Mouse (Mus musculus) B cell, adult (primary cell): ENCODE measurements around the gene Traf3ip3. TPM values are rescaled to one million over a fixed set of nuclear protein-coding genes. Genes with fewer than 3 reads are reported as not detected.

ENCODE experiments used
- total RNA-seq: library from RNA; stranded (reverse); gene quantifications from 4 replicates; pipeline ENCODE4 v1.2.4, GENCODE M21; 2023; ENCODE audit not compliant: inconsistent age

The Traf3ip3 gene
- 363 to 386 TPM (median 379 TPM) in 4 replicates for total RNA-seq

GRCm38 (mm10) chr1:193201383-193201778 is at the start of gene Traf3ip3:
Traf3ip3 (minus strand) TSS chr1:193201703.

GRCm38 (mm10) chr1:193207503-193207902 is 6.0 kb upstream of the Traf3ip3 start, which contains the start of gene Lamb3:
Lamb3 (plus strand) TSS chr1:193207699.

GRCm38 (mm10) chr1:193167746-193168145 is 33.8 kb downstream of the Traf3ip3 start, which contains the start of gene A130010J15Rik:
A130010J15Rik (plus strand) TSS chr1:193168046.

DNA sequence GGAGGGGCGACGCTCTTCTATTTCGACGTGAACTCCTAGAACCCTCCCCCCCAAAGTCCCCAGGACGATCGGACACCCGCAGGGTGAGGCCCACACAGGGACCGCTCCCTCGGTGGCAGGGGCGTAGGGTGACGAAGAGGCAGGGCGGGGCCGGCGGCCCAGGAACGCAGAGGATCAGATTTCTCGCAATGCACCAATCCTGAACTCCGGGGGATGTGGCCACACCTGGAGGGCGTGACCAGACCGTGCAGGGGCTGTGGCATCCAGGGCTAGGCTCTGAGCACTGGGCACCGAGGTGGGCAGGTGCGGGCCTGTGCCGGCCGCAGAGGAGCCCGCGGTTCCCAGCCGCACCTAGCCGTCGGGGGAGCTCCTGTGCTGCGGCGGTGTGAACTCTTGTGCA is 48.6 kb downstream of the Traf3ip3 start, which contains the start of gene Irf6:
Gene Irf6 (plus strand): TSS at position 240 of the 400 bp plus-strand sequence.

GRCm38 (mm10) chr1:193129786-193130455 is 71.6 kb downstream of the Traf3ip3 start, which contains the start of gene Diexf:
Diexf (minus strand) TSS chr1:193130272.

Other genes starting within 250 kb of the Traf3ip3 start
- gene Syt14, start 165.9 kb downstream of the Traf3ip3 start, total RNA-seq, result not detected in 4 replicates
- gene Diexf, start 71.4 kb downstream of the Traf3ip3 start, total RNA-seq, result 42.2 to 56.6 TPM (median 49.5 TPM) in 4 replicates
- 0.13 to 0.30 TPM in 2 of 4 replicates, not detected in the others for gene Irf6, start 48.6 kb downstream of the Traf3ip3 start, total RNA-seq
- 3.0 to 4.3 TPM (median 3.9 TPM) in 4 replicates for gene A130010J15Rik, start 33.7 kb downstream of the Traf3ip3 start, total RNA-seq
- 26.7 to 43.9 TPM (median 32.4 TPM) in 4 replicates for gene Lamb3, start 6.0 kb upstream of the Traf3ip3 start, total RNA-seq
- gene Hsd11b1, start 62.4 kb upstream of the Traf3ip3 start, total RNA-seq, result 5.5 to 10.1 TPM (median 8.4 TPM) in 4 replicates
- gene G0s2, start 71.5 kb upstream of the Traf3ip3 start, total RNA-seq, result not detected in 4 replicates
- gene Camk1g, start 168.6 kb upstream of the Traf3ip3 start, total RNA-seq, result 0.21 to 0.35 TPM (median 0.26 TPM) in 3 of 4 replicates, not detected in the other